Mouse (Mus musculus): ENCODE results near the gene Poc5. TPM values are rescaled to one million over a fixed set of nuclear protein-coding genes. Genes with fewer than 3 reads are reported as not detected.

Gene Poc5
- total and polyA plus RNA-seq, 3 experiments, result 17.2 to 31.0 (median 21.6) TPM

DNA sequence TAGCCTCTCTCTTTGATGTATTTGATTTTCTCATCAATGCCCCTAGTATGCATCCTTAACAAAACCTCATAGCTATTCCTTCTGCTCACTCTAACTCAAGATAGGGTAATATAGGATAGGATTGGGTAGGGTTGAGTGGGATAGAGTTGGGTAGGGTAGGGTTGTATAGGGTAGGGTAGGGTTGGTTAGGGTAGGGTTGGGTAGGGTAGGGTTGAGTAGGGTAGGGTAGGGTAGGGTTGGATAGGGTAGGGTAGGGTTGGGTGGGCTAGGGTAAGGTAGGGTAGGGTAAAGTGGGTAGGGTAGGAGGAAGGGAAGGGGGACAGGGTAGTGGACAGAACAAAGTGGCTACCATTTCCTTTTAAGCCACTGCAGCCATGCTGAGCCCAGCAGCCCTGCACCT is 33.1 kb downstream of the Poc5 start:
- dilution Hi-C loops (cut with MboI; ENCODE audit: extremely low pct_ligation_motif_present, extremely low pct_unique_long_range_greater_than_20kb, low sequenced_read_pairs), result no loop called here
- Histone ChIP-seq H3K4me2 (ENCODE audit: insufficient read depth, low read depth, poor library complexity, severe bottlenecking) (no peak overlapping the region), H3K36me3 (replicated peaks in 1 of 2; ENCODE audit: control insufficient read depth in 1 of 2, insufficient read depth in 1 of 2, low read length in 1 of 2) (peaks cover 14 to 40% of the 10 kb centered on the region in 2 experiments)

GRCm38 (mm10) chr13:96424496-96425274 is 36.6 kb downstream of the Poc5 start:
- TF ChIP-seq RAD21 (IDR thresholded peaks at IDR 0.05; ENCODE audit: low read depth, low read length) (no peak), ZC3H11A (IDR thresholded peaks at IDR 0.05; ENCODE audit: low read depth, low read length) (no peak)
- no peaks in the 10 kb centered on the region for H3K27me3 ChIP-seq (replicated peaks)
- H3K36me3 ChIP-seq (replicated peaks in 1 of 2; ENCODE audit: control insufficient read depth in 1 of 2, insufficient read depth in 1 of 2, low read length in 1 of 2), result peaks cover 2 to 8% of the 10 kb centered on the region in 2 experiments
- in situ Hi-C loops (cut with MboI; ENCODE audit: low pct_ligation_motif_present, low pct_unique_long_range_greater_than_20kb, low sequenced_read_pairs) (no loop called here), dilution Hi-C loops (cut with MboI; ENCODE audit: extremely low pct_ligation_motif_present, extremely low pct_unique_long_range_greater_than_20kb, low sequenced_read_pairs) (no loop called here)
- DNase-seq (ENCODE audit: extremely low read depth), result no peak
- no peaks in the 10 kb centered on the region for H3K9me3 ChIP-seq (replicated peaks; ENCODE audit: low read length)
- H3K79me2 ChIP-seq (replicated peaks; ENCODE audit: control insufficient read depth, extremely low read depth, insufficient read depth, poor library complexity, severe bottlenecking), result no peaks in the 10 kb centered on the region
- peaks cover 0 to 4% of the 10 kb centered on the region in 2 experiments; a peak in 1 of 4 replicates for H3K4me1 ChIP-seq (ENCODE audit: control insufficient read depth in 1 of 2, insufficient read depth in 2 of 2)
- no peak overlapping the region for H3K4me3 ChIP-seq (replicated peaks in 1 of 3; ENCODE audit: low read depth in 2 of 3, low read length in 2 of 3, poor library complexity in 1 of 3)
- no peak overlapping the region for H3K4me2 ChIP-seq (ENCODE audit: insufficient read depth, low read depth, poor library complexity, severe bottlenecking)
- H3K27ac ChIP-seq (ENCODE audit: insufficient read depth, low read depth), result no peak overlapping the region
- H3K9ac ChIP-seq (ENCODE audit: insufficient read depth, low read depth), result no peak overlapping the region

More for the DNA sequence above, 33.1 kb downstream of the Poc5 start:
- no peak overlapping the region for H3K4me3 ChIP-seq (replicated peaks in 1 of 3; ENCODE audit: low read depth in 2 of 3, low read length in 2 of 3, poor library complexity in 1 of 3)
- H3K4me1 ChIP-seq (ENCODE audit: control insufficient read depth in 1 of 2, insufficient read depth in 2 of 2), result no peaks in the 10 kb centered on the region
- in situ Hi-C loops (cut with MboI; ENCODE audit: low pct_ligation_motif_present, low pct_unique_long_range_greater_than_20kb, low sequenced_read_pairs), result no loop called here
- no peaks in the 10 kb centered on the region for H3K27me3 ChIP-seq (replicated peaks)
- H3K27ac ChIP-seq (ENCODE audit: insufficient read depth, low read depth), result no peak overlapping the region
- no peaks in the 10 kb centered on the region for H3K9me3 ChIP-seq (replicated peaks; ENCODE audit: low read length)
- H3K79me2 ChIP-seq (replicated peaks; ENCODE audit: control insufficient read depth, extremely low read depth, insufficient read depth, poor library complexity, severe bottlenecking), result no peaks in the 10 kb centered on the region
- DNase-seq (ENCODE audit: extremely low read depth), result no peak
- H3K9ac ChIP-seq (ENCODE audit: insufficient read depth, low read depth), result no peak overlapping the region
- TF ChIP-seq BHLHE40 (IDR thresholded peaks at IDR 0.05; ENCODE audit: low read depth, low read length) (no peak), MEF2A (IDR thresholded peaks at IDR 0.05; ENCODE audit: borderline replicate concordance, low read depth, low read length) (no peak), MXI1 (IDR thresholded peaks at IDR 0.05; ENCODE audit: low read depth, low read length) (no peak)

GRCm38 (mm10) chr13:96426044-96426443 is 38.0 kb downstream of the Poc5 start:
- Histone ChIP-seq H3K27me3 (replicated peaks) (no peaks in the 10 kb centered on the region), H3K79me2 (replicated peaks; ENCODE audit: control insufficient read depth, extremely low read depth, insufficient read depth, poor library complexity, severe bottlenecking) (no peaks in the 10 kb centered on the region), H3K9me3 (replicated peaks; ENCODE audit: low read length) (no peaks in the 10 kb centered on the region), H3K9ac (ENCODE audit: insufficient read depth, low read depth) (no peak overlapping the region), H3K4me1 (ENCODE audit: control insufficient read depth in 1 of 2, insufficient read depth in 2 of 2) (peaks cover 0 to 4% of the 10 kb centered on the region in 2 experiments; a peak in 1 of 4 replicates), H3K4me3 (replicated peaks in 1 of 3; ENCODE audit: low read depth in 2 of 3, low read length in 2 of 3, poor library complexity in 1 of 3) (no peak overlapping the region), H3K4me2 (ENCODE audit: insufficient read depth, low read depth, poor library complexity, severe bottlenecking) (no peak overlapping the region), H3K27ac (ENCODE audit: insufficient read depth, low read depth) (no peak overlapping the region), H3K36me3 (replicated peaks in 1 of 2; ENCODE audit: control insufficient read depth in 1 of 2, insufficient read depth in 1 of 2, low read length in 1 of 2) (peaks cover 0 to under 1% of the 10 kb centered on the region in 2 experiments)
- in situ Hi-C loops (cut with MboI; ENCODE audit: low pct_ligation_motif_present, low pct_unique_long_range_greater_than_20kb, low sequenced_read_pairs) (no loop called here), dilution Hi-C loops (cut with MboI; ENCODE audit: extremely low pct_ligation_motif_present, extremely low pct_unique_long_range_greater_than_20kb, low sequenced_read_pairs) (no loop called here)
- TF ChIP-seq MAZ (IDR thresholded peaks at IDR 0.05; ENCODE audit: low read depth, low read length) (no peak), UBTF (IDR thresholded peaks at IDR 0.05; ENCODE audit: low read depth, low read length) (no peak), POLR2A (IDR thresholded peaks at IDR 0.05; ENCODE audit: low read depth, low read length) (no peak), ZKSCAN1 (IDR thresholded peaks at IDR 0.05; ENCODE audit: borderline replicate concordance, low read depth, low read length) (no peak), ETS1 (conservative IDR thresholded peaks at IDR 0.05; ENCODE audit: low read depth, low read length) (no peak)
- DNase-seq (ENCODE audit: extremely low read depth), result no peak
